Mouse (Mus musculus): Measurements from ENCODE around the gene Galnt6. TPM values are rescaled to one million over a fixed set of nuclear protein-coding genes. Genes with fewer than 3 reads are reported as not detected.
"Not testable (repeated sequence)": the region's sequence is repeated elsewhere in the genome, so short reads cannot be mapped to it uniquely, and the experiment has no call there.

Galnt6 gene
- polyA plus RNA-seq, 1 experiment from 2014 or later, result 1.2 TPM

- Histone ChIP-seq H3K9ac (replicated peaks; ENCODE audit: low read depth) (no peak overlapping the region), H3K9me3 (ENCODE audit: low read length) (no peaks in the 10 kb centered on the region), H3K4me2 (replicated peaks; ENCODE audit: low read depth, low read length) (no peak overlapping the region), H3K27me3 (replicated peaks; ENCODE audit: insufficient read depth, low read length) (0 out of 2 replicates have a peak, but pooled peaks cover 2% of the 10 kb centered on the region), H3K27ac (ENCODE audit: low read length) (no peak overlapping the region), H3K4me3 (ENCODE audit: low read depth, low read length) (no peak overlapping the region), H3K36me3 (ENCODE audit: insufficient read depth, low read length) (no peaks in the 10 kb centered on the region), H3K4me1 (ENCODE audit: insufficient read depth, low read depth, low read length) (no peaks in the 10 kb centered on the region)
- TF ChIP-seq CTCF (IDR thresholded peaks at IDR 0.05) (no peak), EP300 (IDR thresholded peaks at IDR 0.05) (no peak)
- no peak for ATAC-seq
- DNase-seq (ENCODE audit: low spot score), result no peak
- WGBS, result 87% methylated on average over 4 of the region's 4 CpGs
Measured at GRCm38 (mm10) chr15:100772685-100773084, 43.5 kb upstream of the Galnt6 start.

- Histone ChIP-seq H3K9me3 (ENCODE audit: low read length) (no peaks in the 10 kb centered on the region), H3K36me3 (ENCODE audit: insufficient read depth, low read length) (no peaks in the 10 kb centered on the region), H3K4me3 (ENCODE audit: low read depth, low read length) (no peak overlapping the region), H3K4me2 (replicated peaks; ENCODE audit: low read depth, low read length) (no peak overlapping the region), H3K27me3 (replicated peaks; ENCODE audit: insufficient read depth, low read length) (no peaks in the 10 kb centered on the region), H3K27ac (ENCODE audit: low read length) (no peak overlapping the region), H3K9ac (replicated peaks; ENCODE audit: low read depth) (no peak overlapping the region), H3K4me1 (ENCODE audit: insufficient read depth, low read depth, low read length) (no peaks in the 10 kb centered on the region)
- WGBS, result 95% methylated on average over 5 of the region's 5 CpGs
- DNase-seq (ENCODE audit: low spot score) (no peak), ATAC-seq (no peak)
- TF ChIP-seq EP300 (IDR thresholded peaks at IDR 0.05) (no peak), CTCF (IDR thresholded peaks at IDR 0.05) (no peak)
Measured at GRCm38 (mm10) chr15:100770338-100770737, 41.2 kb upstream of the Galnt6 start.

- not testable (repeated sequence) for H3K4me2 ChIP-seq (replicated peaks; ENCODE audit: low read depth, low read length); ATAC-seq; H3K9me3 ChIP-seq (ENCODE audit: low read length); H3K36me3 ChIP-seq (ENCODE audit: insufficient read depth, low read length); H3K4me3 ChIP-seq (ENCODE audit: low read depth, low read length); H3K9ac ChIP-seq (replicated peaks; ENCODE audit: low read depth); H3K27me3 ChIP-seq (replicated peaks; ENCODE audit: insufficient read depth, low read length); DNase-seq (ENCODE audit: low spot score); H3K27ac ChIP-seq (ENCODE audit: low read length); H3K4me1 ChIP-seq (ENCODE audit: insufficient read depth, low read depth, low read length)
- 31% methylated on average over 4 of the region's 4 CpGs for WGBS
Measured at GRCm38 (mm10) chr15:100769023-100769422, 39.8 kb upstream of the Galnt6 start.

GRCm38 (mm10) chr15:100767851-100768250, 38.7 kb upstream of the Galnt6 start:
- Histone ChIP-seq H3K9me3 (ENCODE audit: low read length) (no peaks in the 10 kb centered on the region), H3K9ac (replicated peaks; ENCODE audit: low read depth) (no peak overlapping the region), H3K4me3 (ENCODE audit: low read depth, low read length) (no peak overlapping the region), H3K27ac (ENCODE audit: low read length) (no peak overlapping the region), H3K4me2 (replicated peaks; ENCODE audit: low read depth, low read length) (no peak overlapping the region), H3K27me3 (replicated peaks; ENCODE audit: insufficient read depth, low read length) (no peaks in the 10 kb centered on the region), H3K4me1 (ENCODE audit: insufficient read depth, low read depth, low read length) (no peaks in the 10 kb centered on the region), H3K36me3 (ENCODE audit: insufficient read depth, low read length) (no peaks in the 10 kb centered on the region)
- ATAC-seq (no peak), DNase-seq (ENCODE audit: low spot score) (no peak)
- TF ChIP-seq CTCF (IDR thresholded peaks at IDR 0.05), result no peak
- TF ChIP-seq EP300 (IDR thresholded peaks at IDR 0.05), result no peak
- WGBS, result 61% methylated on average over 13 of the region's 13 CpGs

GRCm38 (mm10) chr15:100766826-100767225, 37.6 kb upstream of the Galnt6 start:
- ATAC-seq (peak; percentile 30), DNase-seq (ENCODE audit: low spot score) (peak; percentile 40)
- Histone ChIP-seq H3K27ac (ENCODE audit: low read length) (no peak overlapping the region), H3K4me1 (ENCODE audit: insufficient read depth, low read depth, low read length) (peaks cover 2% of the 10 kb centered on the region; the same call in 1 of the 2 replicates), H3K27me3 (replicated peaks; ENCODE audit: insufficient read depth, low read length) (peaks cover 9% of the 10 kb centered on the region), H3K4me3 (ENCODE audit: low read depth, low read length) (no peak overlapping the region), H3K4me2 (replicated peaks; ENCODE audit: low read depth, low read length) (no peak overlapping the region), H3K36me3 (ENCODE audit: insufficient read depth, low read length) (no peaks in the 10 kb centered on the region), H3K9me3 (ENCODE audit: low read length) (no peaks in the 10 kb centered on the region), H3K9ac (replicated peaks; ENCODE audit: low read depth) (no peak overlapping the region)
- TF ChIP-seq CTCF (IDR thresholded peaks at IDR 0.05) (no peak), EP300 (IDR thresholded peaks at IDR 0.05) (no peak)
- WGBS, result 65% methylated on average over 9 of the region's 9 CpGs

GRCm38 (mm10) chr15:100764163-100764951, 35.2 kb upstream of the Galnt6 start:
- 68% methylated on average over 16 of the region's 16 CpGs for WGBS
- Histone ChIP-seq H3K27me3 (replicated peaks; ENCODE audit: insufficient read depth, low read length) (peaks cover 14% of the 10 kb centered on the region), H3K4me2 (replicated peaks; ENCODE audit: low read depth, low read length) (no peak overlapping the region), H3K27ac (ENCODE audit: low read length) (no peak overlapping the region), H3K9me3 (ENCODE audit: low read length) (no peaks in the 10 kb centered on the region), H3K4me1 (ENCODE audit: insufficient read depth, low read depth, low read length) (peaks cover 4% of the 10 kb centered on the region; the same call in 1 of the 2 replicates), H3K9ac (replicated peaks; ENCODE audit: low read depth) (no peak overlapping the region), H3K36me3 (ENCODE audit: insufficient read depth, low read length) (no peaks in the 10 kb centered on the region), H3K4me3 (ENCODE audit: low read depth, low read length) (no peak overlapping the region)
- ATAC-seq (no peak), DNase-seq (ENCODE audit: low spot score) (no peak)
- TF ChIP-seq EP300 (IDR thresholded peaks at IDR 0.05), result no peak
- TF ChIP-seq CTCF (IDR thresholded peaks at IDR 0.05), result no peak
